Mouse (Mus musculus) MEL (cell line): Measurements from ENCODE around the gene Zdhhc6. TPM values are rescaled to one million over a fixed set of nuclear protein-coding genes. Genes with fewer than 3 reads are reported as not detected.

Experiments
- DNase-seq: peaks from one replicate; pipeline ENCODE4 v3.0.0; 2011; ENCODE audit warnings: low read depth, low spot score
- H3K27ac ChIP-seq: 2 replicates; pipeline ENCODE4 v1.5.1; 2012; ENCODE audit warnings: low read depth, mild to moderate bottlenecking, control low read depth, low read length, moderate library complexity; ENCODE audit not compliant: control insufficient read depth
- H3K27me3 ChIP-seq, 2 experiments: fragments of 150-350 bp in 1 of 2; sonication (generic) in 1 of 2; 2 replicates each; pipeline ENCODE4 v1.6.1; 2012; ENCODE audit warnings: low read length in 2 of 2, mild to moderate bottlenecking in 2 of 2, improper control_type of control experiment in 1 of 2, moderate library complexity in 1 of 2; ENCODE audit not compliant: insufficient read depth in 2 of 2, control insufficient read depth in 1 of 2
- H3K36me3 ChIP-seq, 2 experiments: 2 replicates each; pipeline ENCODE4 v1.6.1; 2012 to 2014; ENCODE audit warnings: low read length in 2 of 2, improper control_type of control experiment in 1 of 2, inconsistent platforms in 1 of 2, mild to moderate bottlenecking in 1 of 2; ENCODE audit not compliant: insufficient read depth in 2 of 2, control insufficient read depth in 1 of 2
- H3K4me1 ChIP-seq, 2 experiments: fragments of 150-350 bp in 1 of 2; sonication (generic) in 1 of 2; 2 replicates each; pipeline ENCODE4 v1.6.1; 2012; ENCODE audit warnings: low read length in 2 of 2, improper control_type of control experiment in 1 of 2, mild to moderate bottlenecking in 1 of 2; ENCODE audit not compliant: insufficient read depth in 2 of 2, control insufficient read depth in 1 of 2
- H3K4me3 ChIP-seq, 2 experiments: fragments of 150-350 bp in 1 of 2; sonication (generic) in 1 of 2; 2 replicates each; pipeline ENCODE4 v1.5.1; 2012; ENCODE audit warnings: low read depth in 2 of 2, low read length in 2 of 2, mild to moderate bottlenecking in 2 of 2, moderate library complexity in 2 of 2, control low read depth in 1 of 2, improper control_type of control experiment in 1 of 2; ENCODE audit not compliant: control insufficient read depth in 1 of 2, insufficient read depth in 1 of 2
- H3K79me2 ChIP-seq: 2 replicates; pipeline ENCODE4 v1.6.1; 2012; ENCODE audit warnings: mild to moderate bottlenecking, low read length, moderate library complexity; ENCODE audit not compliant: control insufficient read depth, poor library complexity, insufficient read depth
- H3K9ac ChIP-seq: 2 replicates; pipeline ENCODE4 v1.6.1; 2012; ENCODE audit warnings: low read depth, mild to moderate bottlenecking, control low read depth, low read length, moderate library complexity; ENCODE audit not compliant: control insufficient read depth, poor library complexity, severe bottlenecking
- H3K9me3 ChIP-seq: fragments of 150-350 bp; sonication (generic); replicated peaks from 2 replicates; pipeline ENCODE4 v1.6.1; 2012; ENCODE audit warnings: mild to moderate bottlenecking, low read length, improper control_type of control experiment, moderate library complexity; ENCODE audit not compliant: insufficient read depth
- BHLHE40 ChIP-seq: IDR thresholded peaks from 2 replicates; pipeline ENCODE4 v1.6.1; 2012; ENCODE audit warnings: low read depth, mild to moderate bottlenecking, inconsistent platforms, low read length, improper control_type of control experiment, borderline replicate concordance
- CHD2 ChIP-seq: IDR thresholded peaks from 2 replicates; pipeline ENCODE4 v1.6.1; 2011; ENCODE audit warnings: low read length, improper control_type of control experiment
- CTCF ChIP-seq, 3 experiments: IDR thresholded peaks in 2 of 3; conservative IDR thresholded peaks in 1 of 3; 2 replicates each; pipeline ENCODE4 v1.5.1; 2011 to 2012; ENCODE audit warnings: low read length in 3 of 3, low read depth in 2 of 3, mild to moderate bottlenecking in 2 of 3, improper control_type of control experiment in 1 of 3, inconsistent platforms in 1 of 3, mixed read lengths in 1 of 3, moderate library complexity in 1 of 3; ENCODE audit not compliant: control insufficient read depth in 1 of 3, insufficient read depth in 1 of 3, poor library complexity in 1 of 3, severe bottlenecking in 1 of 3
- E2F4 ChIP-seq: IDR thresholded peaks from 2 replicates; pipeline ENCODE4 v1.6.1; 2011; ENCODE audit warnings: low read depth, low read length, improper control_type of control experiment, borderline replicate concordance
- EP300 ChIP-seq, 2 experiments: IDR thresholded peaks; 2 replicates each; pipeline ENCODE4 v1.6.1; 2011; ENCODE audit warnings: improper control_type of control experiment in 2 of 2, low read length in 2 of 2, low read depth in 1 of 2, mild to moderate bottlenecking in 1 of 2
- ETS1 ChIP-seq: IDR thresholded peaks from 2 replicates; pipeline ENCODE4 v1.6.1; 2012; ENCODE audit warnings: low read depth, mild to moderate bottlenecking, inconsistent platforms, low read length, improper control_type of control experiment, moderate library complexity
- GABPA ChIP-seq: IDR thresholded peaks from 2 replicates; pipeline ENCODE4 v1.6.1; 2012; ENCODE audit warnings: low read depth, mild to moderate bottlenecking, inconsistent platforms, low read length, improper control_type of control experiment, moderate library complexity
- GATA1 ChIP-seq: IDR thresholded peaks from 2 replicates; pipeline ENCODE4 v1.6.1; 2011; ENCODE audit warnings: low read depth, low read length, improper control_type of control experiment
- HCFC1 ChIP-seq: IDR thresholded peaks from 2 replicates; pipeline ENCODE4 v1.6.1; 2012; ENCODE audit warnings: low read depth, mild to moderate bottlenecking, inconsistent platforms, low read length, improper control_type of control experiment, moderate library complexity
- JUND ChIP-seq: IDR thresholded peaks from 2 replicates; pipeline ENCODE4 v1.6.1; 2011; ENCODE audit warnings: low read depth, mild to moderate bottlenecking, improper control_type of control experiment, low read length
- KAT2A ChIP-seq: conservative IDR thresholded peaks from 2 replicates; pipeline ENCODE4 v1.6.1; 2012; ENCODE audit warnings: low read depth, low read length, improper control_type of control experiment, inconsistent platforms
- MAX ChIP-seq: IDR thresholded peaks from 2 replicates; pipeline ENCODE4 v1.6.1; 2011; ENCODE audit warnings: low read length, improper control_type of control experiment
- MAZ ChIP-seq: IDR thresholded peaks from 2 replicates; pipeline ENCODE4 v1.6.1; 2012; ENCODE audit warnings: low read depth, mild to moderate bottlenecking, inconsistent platforms, low read length, improper control_type of control experiment
- MEF2A ChIP-seq: IDR thresholded peaks from 2 replicates; pipeline ENCODE4 v1.6.1; 2014; ENCODE audit warnings: low read depth, mild to moderate bottlenecking, inconsistent platforms, low read length, improper control_type of control experiment; ENCODE audit not compliant: poor library complexity, insufficient replicate concordance, severe bottlenecking; ENCODE audit errors: extremely low read depth
- MXI1 ChIP-seq: IDR thresholded peaks from 2 replicates; pipeline ENCODE4 v1.6.1; 2011; ENCODE audit warnings: mild to moderate bottlenecking, low read depth, low read length, improper control_type of control experiment
- MYB ChIP-seq: IDR thresholded peaks from 2 replicates; pipeline ENCODE4 v1.6.1; 2011; ENCODE audit warnings: mild to moderate bottlenecking, low read depth, low read length, improper control_type of control experiment
- MYC ChIP-seq: IDR thresholded peaks from 2 replicates; pipeline ENCODE4 v1.6.1; 2011; ENCODE audit warnings: low read depth, mild to moderate bottlenecking, low read length, improper control_type of control experiment, moderate library complexity
- NELFE ChIP-seq: IDR thresholded peaks from 2 replicates; pipeline ENCODE4 v1.6.1; 2011; ENCODE audit warnings: low read depth, low read length, improper control_type of control experiment
- NRF1 ChIP-seq: IDR thresholded peaks from 2 replicates; pipeline ENCODE4 v1.6.1; 2014; ENCODE audit warnings: low read depth, mild to moderate bottlenecking, inconsistent platforms, low read length, improper control_type of control experiment, moderate library complexity; ENCODE audit not compliant: poor library complexity, insufficient read depth, severe bottlenecking
- POLR2AphosphoS2 ChIP-seq: IDR thresholded peaks from 2 replicates; pipeline ENCODE4 v1.6.1; 2011; ENCODE audit warnings: low read length, improper control_type of control experiment
- POLR2AphosphoS5 ChIP-seq: IDR thresholded peaks from 2 replicates; pipeline ENCODE4 v1.6.1; 2012; ENCODE audit warnings: low read depth, borderline replicate concordance, mild to moderate bottlenecking, inconsistent platforms, low read length, moderate library complexity, mixed read lengths
- RCOR1 ChIP-seq: IDR thresholded peaks from 2 replicates; pipeline ENCODE4 v1.6.1; 2012; ENCODE audit warnings: low read depth, mild to moderate bottlenecking, inconsistent platforms, low read length, improper control_type of control experiment
- SIN3A ChIP-seq: IDR thresholded peaks from 2 replicates; pipeline ENCODE4 v1.6.1; 2012; ENCODE audit warnings: low read length, improper control_type of control experiment, inconsistent platforms
- SMC3 ChIP-seq: IDR thresholded peaks from 2 replicates; pipeline ENCODE4 v1.6.1; 2011; ENCODE audit warnings: low read depth, low read length, improper control_type of control experiment
- TBP ChIP-seq: IDR thresholded peaks from 2 replicates; pipeline ENCODE4 v1.8.0; 2011; ENCODE audit warnings: low read depth, low read length, improper control_type of control experiment
- UBTF ChIP-seq: IDR thresholded peaks from 2 replicates; pipeline ENCODE4 v1.6.1; 2012; ENCODE audit warnings: low read depth, mild to moderate bottlenecking, inconsistent platforms, low read length, improper control_type of control experiment, moderate library complexity, borderline replicate concordance; ENCODE audit not compliant: insufficient read depth
- ZC3H11A ChIP-seq: IDR thresholded peaks from 2 replicates; pipeline ENCODE4 v1.6.1; 2012; ENCODE audit warnings: low read depth, mild to moderate bottlenecking, inconsistent platforms, low read length, improper control_type of control experiment
- ZKSCAN1 ChIP-seq: IDR thresholded peaks from 2 replicates; pipeline ENCODE4 v1.6.1; 2012; ENCODE audit warnings: low read depth, mild to moderate bottlenecking, inconsistent platforms, low read length, improper control_type of control experiment, moderate library complexity
- ZMIZ1 ChIP-seq: IDR thresholded peaks from 2 replicates; pipeline ENCODE4 v1.6.1; 2012; ENCODE audit warnings: low read depth, mild to moderate bottlenecking, inconsistent platforms, low read length, improper control_type of control experiment, moderate library complexity
- ZNF384 ChIP-seq: IDR thresholded peaks from 2 replicates; pipeline ENCODE4 v1.6.1; 2012; ENCODE audit warnings: low read depth, mild to moderate bottlenecking, inconsistent platforms, low read length, improper control_type of control experiment
- polyA plus RNA-seq, 2 experiments: library from polyadenylated mRNA; stranded (reverse) in 1 of 2; unstranded in 1 of 2; fragments of >175 nt in 1 of 2; fragments of >200 nt in 1 of 2; gene quantifications; 2 replicates each; pipeline versions ENCODE4 v1.2.1 to v1.2.4; 2012; ENCODE audit warnings: low replicate concordance in 2 of 2, low read depth in 1 of 2; ENCODE audit not compliant: insufficient read length in 2 of 2, insufficient read depth in 1 of 2, missing spikeins in 1 of 2
- total RNA-seq: library from RNA; depleted of rRNA; stranded (reverse); fragments of 300-350 nt; gene quantifications from 2 replicates; pipeline ENCODE4 v1.2.3, GENCODE M21; 2012

Gene Zdhhc6
- total and polyA plus RNA-seq, 3 experiments, result 95.6 to 114 (median 109) TPM

DNA sequence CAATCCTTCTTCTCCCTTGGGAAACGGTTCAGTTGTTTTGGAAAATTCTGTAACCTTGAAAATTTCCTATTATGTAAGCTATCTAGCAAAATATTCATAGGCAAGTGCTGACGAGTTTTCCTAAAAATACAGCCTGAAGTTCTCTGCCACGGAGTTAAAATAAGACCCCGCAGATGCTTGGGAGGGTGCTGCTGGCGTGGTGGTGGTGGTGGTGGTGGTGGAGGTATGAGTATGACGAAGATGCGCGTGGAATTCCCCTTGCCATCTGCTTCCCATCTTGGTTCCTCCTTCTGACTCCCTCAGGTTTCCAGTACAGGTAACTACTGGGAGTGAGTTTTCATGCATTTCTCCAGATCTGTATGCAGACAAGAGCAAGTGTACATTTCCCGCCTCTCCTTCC is 46.8 kb upstream of the Zdhhc6 start:
- no peaks in the 10 kb centered on the region for H3K9me3 ChIP-seq
- H3K27me3 ChIP-seq, result no peaks in the 10 kb centered on the region
- no peaks in the 10 kb centered on the region for H3K4me1 ChIP-seq
- H3K27ac ChIP-seq, result no peak overlapping the region
- H3K9ac ChIP-seq, result no peak overlapping the region
- TF ChIP-seq RCOR1 (no peak), UBTF (no peak), NELFE (no peak), MXI1 (no peak), ZC3H11A (no peak), MEF2A (no peak), KAT2A (no peak), SIN3A (no peak), MYC (no peak), CTCF (IDR thresholded peaks at IDR 0.05 in 2 of 3, conservative IDR thresholded peaks at IDR 0.05 in 1 of 3; ENCODE audit: control insufficient read depth in 1 of 3, insufficient read depth in 1 of 3, low read depth in 2 of 3, low read length in 3 of 3, poor library complexity in 1 of 3, severe bottlenecking in 1 of 3) (no peak), HCFC1 (no peak), MYB (no peak), GABPA (no peak), BHLHE40 (no peak), ZNF384 (no peak)
- H3K36me3 ChIP-seq, result peaks cover 0 to 5% of the 10 kb centered on the region in 2 experiments; a peak in 3 of 4 replicates
- no peaks in the 10 kb centered on the region; the same call in 1 of the 2 replicates for H3K79me2 ChIP-seq
- no peak overlapping the region for H3K4me3 ChIP-seq
- no peak for DNase-seq

- Histone ChIP-seq H3K4me1 (peaks cover 10 to 14% of the 10 kb centered on the region in 2 experiments), H3K36me3 (peaks cover 11 to 14% of the 10 kb centered on the region in 2 experiments), H3K9ac (no peak overlapping the region), H3K4me3 (no peak overlapping the region), H3K9me3 (no peaks in the 10 kb centered on the region), H3K27ac (no peak overlapping the region), H3K79me2 (no peaks in the 10 kb centered on the region), H3K27me3 (no peaks in the 10 kb centered on the region)
- no peak for TF ChIP-seq GATA1
- no peak for TF ChIP-seq E2F4
- TF ChIP-seq SIN3A, result no peak
- no peak for TF ChIP-seq TBP
- TF ChIP-seq JUND, result no peak
- no peak for TF ChIP-seq EP300 (IDR thresholded peaks at IDR 0.05; ENCODE audit: low read depth in 1 of 2, low read length in 2 of 2)
- TF ChIP-seq MXI1, result no peak
- no peak for TF ChIP-seq ZKSCAN1
- TF ChIP-seq GABPA, result no peak
- TF ChIP-seq CHD2, result no peak
- no peak for TF ChIP-seq MAX
- no peak for TF ChIP-seq ETS1
- TF ChIP-seq NRF1, result no peak
- no peak for TF ChIP-seq SMC3
- no peak for TF ChIP-seq CTCF (IDR thresholded peaks at IDR 0.05 in 2 of 3, conservative IDR thresholded peaks at IDR 0.05 in 1 of 3; ENCODE audit: control insufficient read depth in 1 of 3, insufficient read depth in 1 of 3, low read depth in 2 of 3, low read length in 3 of 3, poor library complexity in 1 of 3, severe bottlenecking in 1 of 3)
- no peak for TF ChIP-seq MAZ
- TF ChIP-seq ZMIZ1, result no peak
- TF ChIP-seq POLR2AphosphoS2, result no peak
- no peak for TF ChIP-seq POLR2AphosphoS5
- no peak for DNase-seq
Measured at GRCm38 (mm10) chr19:55350673-55351378, 35.0 kb upstream of the Zdhhc6 start.
